Mouse (Mus musculus) olfactory bulb, adult 2 months (tissue): Measurements from ENCODE around the gene Spock1. TPM values are rescaled to one million over a fixed set of nuclear protein-coding genes. Genes with fewer than 3 reads are reported as not detected.
A peak's percentile ranks its signal among the peaks of the same experiment; 100 is the strongest.

ENCODE experiments used
- H3K27ac ChIP-seq: fragments of 200-500 bp; 2 replicates; pipeline ENCODE4 v1.5.1; 2012; ENCODE audit warnings: low read depth, low read length; ENCODE audit not compliant: insufficient read depth
- H3K4me1 ChIP-seq: fragments of 200-500 bp; 2 replicates; pipeline ENCODE4 v1.6.1; 2012; ENCODE audit warnings: low read length; ENCODE audit not compliant: control insufficient read depth, insufficient read depth
- H3K4me3 ChIP-seq: fragments of 200-500 bp; 2 replicates; pipeline ENCODE4 v1.5.1; 2012; ENCODE audit warnings: mild to moderate bottlenecking, low read depth, low read length, moderate library complexity; ENCODE audit not compliant: insufficient read depth
- CTCF ChIP-seq: fragments of 200-500 bp; IDR thresholded peaks from 2 replicates; pipeline ENCODE4 v1.5.1; 2012; ENCODE audit warnings: low read depth, mild to moderate bottlenecking, low read length, moderate library complexity; ENCODE audit not compliant: insufficient read depth
- POLR2A ChIP-seq: fragments of 200-500 bp; IDR thresholded peaks from 2 replicates; pipeline ENCODE4 v1.6.1; 2012; ENCODE audit warnings: mild to moderate bottlenecking, low read depth, low read length, moderate library complexity; ENCODE audit not compliant: insufficient read depth
- whole genome bisulfite sequencing: fragments of 180-500 bp; shearing (Covaris S2); methylation state at CpG from one replicate; pipeline ENCODE4 v1.1.7; 2018; 5-methylcytosine and 5-hydroxymethylcytosine counted together
- polyA plus RNA-seq: library from polyadenylated mRNA; stranded (reverse); fragments of >200 nt; gene quantifications from 2 replicates; pipeline ENCODE4 v1.2.4, GENCODE M21; 2012; ENCODE audit warnings: low replicate concordance; ENCODE audit not compliant: missing spikeins, insufficient read depth, insufficient read length

The Spock1 gene
- polyA plus RNA-seq, 1 experiment, result not detected

- H3K27ac ChIP-seq, result no peak overlapping the region
- no peak overlapping the region for H3K4me3 ChIP-seq
- H3K4me1 ChIP-seq, result peaks cover 21% of the 10 kb centered on the region
- TF ChIP-seq CTCF (no peak), POLR2A (no peak)
- 62% methylated on average over 15 of the region's 15 CpGs for WGBS
Observed at GRCm38 (mm10) chr13:57637606-57638132, 270.5 kb downstream of the Spock1 start.

DNA sequence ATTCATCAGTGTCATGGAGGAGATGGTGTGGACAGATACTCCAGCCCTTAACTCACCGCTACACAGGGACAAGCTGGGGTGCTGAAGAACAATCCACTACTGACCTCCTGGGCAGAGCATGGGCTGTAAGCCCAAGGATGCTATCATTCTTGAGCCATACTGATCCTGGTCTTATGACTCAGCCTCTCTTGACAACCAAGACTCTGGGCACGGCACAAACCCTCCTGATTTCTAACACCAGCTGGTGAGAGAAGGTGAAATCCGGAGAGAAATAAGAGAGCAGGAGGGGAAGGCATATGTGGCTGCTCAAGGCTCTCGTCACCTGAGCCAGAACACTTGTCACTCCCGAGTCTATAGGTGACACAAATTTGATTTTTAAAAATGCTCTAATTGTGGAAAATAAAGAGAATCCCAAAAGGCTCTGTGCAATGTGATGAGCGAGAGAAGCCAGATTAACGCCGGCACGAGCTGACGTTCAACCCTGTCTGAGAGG is 271.0 kb downstream of the Spock1 start:
- H3K27ac ChIP-seq, result no peak overlapping the region

GRCm38 (mm10) chr13:57636196-57637015 is 271.7 kb downstream of the Spock1 start:
- Histone ChIP-seq H3K4me1 (peaks cover 21% of the 10 kb centered on the region), H3K27ac (no peak overlapping the region), H3K4me3 (no peak overlapping the region)
- WGBS, result 85% methylated on average over 10 of the region's 10 CpGs
- no peak for TF ChIP-seq CTCF
- no peak for TF ChIP-seq POLR2A

More for the DNA sequence above, 271.0 kb downstream of the Spock1 start:
- Histone ChIP-seq H3K4me1 (peaks cover 21% of the 10 kb centered on the region), H3K4me3 (no peak overlapping the region)
- 81% methylated on average over 10 of the region's 10 CpGs for WGBS
- TF ChIP-seq CTCF (no peak), POLR2A (no peak)

- TF ChIP-seq CTCF (no peak), POLR2A (no peak)
- WGBS, result 93% methylated on average over 4 of the region's 4 CpGs
- H3K27ac ChIP-seq, result no peak overlapping the region
Observed at GRCm38 (mm10) chr13:57630532-57630931, 277.6 kb downstream of the Spock1 start.

GRCm38 (mm10) chr13:57628218-57628617 is 279.9 kb downstream of the Spock1 start:
- Histone ChIP-seq H3K4me3 (no peak overlapping the region), H3K27ac (no peak overlapping the region), H3K4me1 (peaks cover 11% of the 10 kb centered on the region)
- TF ChIP-seq POLR2A (no peak), CTCF (no peak)
- 50% methylated on average over 8 of the region's 8 CpGs for WGBS

More at GRCm38 (mm10) chr13:57630532-57630931, 277.6 kb downstream of the Spock1 start:
- peaks cover 9% of the 10 kb centered on the region for H3K4me1 ChIP-seq
- H3K4me3 ChIP-seq, result no peak overlapping the region

- peaks cover 11% of the 10 kb centered on the region for H3K4me1 ChIP-seq
- 38% methylated on average over 9 of the region's 9 CpGs for WGBS
- H3K27ac ChIP-seq, result no peak overlapping the region
- TF ChIP-seq POLR2A (no peak), CTCF (no peak)
- H3K4me3 ChIP-seq, result no peak overlapping the region
Observed at GRCm38 (mm10) chr13:57626434-57626833, 281.7 kb downstream of the Spock1 start.

- H3K4me3 ChIP-seq, result no peak overlapping the region
- H3K4me1 ChIP-seq, result peaks cover 23% of the 10 kb centered on the region
- 76% methylated on average over 7 of the region's 7 CpGs for WGBS
- no peak overlapping the region for H3K27ac ChIP-seq
- TF ChIP-seq POLR2A, result no peak
- TF ChIP-seq CTCF, result no peak
Observed at GRCm38 (mm10) chr13:57623909-57624481, 284.1 kb downstream of the Spock1 start.

- WGBS, result 30% methylated on average over 17 of the region's 17 CpGs
- Histone ChIP-seq H3K4me1 (peaks cover 18% of the 10 kb centered on the region), H3K4me3 (no peak overlapping the region), H3K27ac (peak overlapping the region; percentile 43)
- TF ChIP-seq POLR2A (no peak), CTCF (no peak)
Observed at GRCm38 (mm10) chr13:57619079-57619768, 288.9 kb downstream of the Spock1 start.
